Mouse (Mus musculus): ENCODE measurements around the gene Tom1l2.

The Tom1l2 gene

GRCm38 (mm10) chr11:60352559-60353411 lies at the start of gene Tom1l2, which contains the start of gene Drc3:
Gene Tom1l2 (minus strand): TSS chr11:60352905.
Gene Drc3 (plus strand): TSS chr11:60353329.
- DNase-seq (ENCODE audit: low read depth, low spot score) = peak; percentile 100

- no peak for DNase-seq (ENCODE audit: low read depth, low spot score)
Observed at GRCm38 (mm10) chr11:60397172-60397571, 44.5 kb upstream of the Tom1l2 start.

GRCm38 (mm10) chr11:60396546-60396945 lies 43.8 kb upstream of the Tom1l2 start:
- DNase-seq (ENCODE audit: low read depth, low spot score) = peak; percentile 13

GRCm38 (mm10) chr11:60391346-60391745 lies 38.6 kb upstream of the Tom1l2 start:
- no peak for DNase-seq (ENCODE audit: low read depth, low spot score)

GRCm38 (mm10) chr11:60387944-60388343 lies 35.2 kb upstream of the Tom1l2 start:
- DNase-seq (ENCODE audit: low read depth, low spot score) = no peak

- no peak for DNase-seq (ENCODE audit: low read depth, low spot score)
Observed at GRCm38 (mm10) chr11:60385946-60386345, 33.2 kb upstream of the Tom1l2 start.

GRCm38 (mm10) chr11:60384762-60385421 lies 32.2 kb upstream of the Tom1l2 start:
- DNase-seq (ENCODE audit: low read depth, low spot score) = peak; percentile 47

- peak; percentile 65 for DNase-seq (ENCODE audit: low read depth, low spot score)
Observed at GRCm38 (mm10) chr11:60383518-60383917, 30.8 kb upstream of the Tom1l2 start.

- no peak for DNase-seq (ENCODE audit: low read depth, low spot score)
Observed at GRCm38 (mm10) chr11:60374481-60374880, 21.8 kb upstream of the Tom1l2 start.

- no peak for DNase-seq (ENCODE audit: low read depth, low spot score)
Observed at GRCm38 (mm10) chr11:60370431-60370830, 17.7 kb upstream of the Tom1l2 start.

- no peak for DNase-seq (ENCODE audit: low read depth, low spot score)
Observed at GRCm38 (mm10) chr11:60369448-60369847, 16.7 kb upstream of the Tom1l2 start.

GRCm38 (mm10) chr11:60368909-60369308 lies 16.2 kb upstream of the Tom1l2 start:
- DNase-seq (ENCODE audit: low read depth, low spot score) = no peak

- DNase-seq (ENCODE audit: low read depth, low spot score) = peak; percentile 63
Observed at GRCm38 (mm10) chr11:60367256-60367655, 14.6 kb upstream of the Tom1l2 start.

GRCm38 (mm10) chr11:60366239-60367019 lies 13.7 kb upstream of the Tom1l2 start:
- peak; percentile 59 for DNase-seq (ENCODE audit: low read depth, low spot score)

- DNase-seq (ENCODE audit: low read depth, low spot score) = no peak
Observed at GRCm38 (mm10) chr11:60360631-60361201, 8.0 kb upstream of the Tom1l2 start.

- DNase-seq (ENCODE audit: low read depth, low spot score) = no peak
Observed at GRCm38 (mm10) chr11:60359936-60360335, 7.2 kb upstream of the Tom1l2 start.

- peak; percentile 20 for DNase-seq (ENCODE audit: low read depth, low spot score)
Observed at GRCm38 (mm10) chr11:60359138-60359537, 6.4 kb upstream of the Tom1l2 start.

- no peak for DNase-seq (ENCODE audit: low read depth, low spot score)
Observed at GRCm38 (mm10) chr11:60358548-60358947, 5.8 kb upstream of the Tom1l2 start.

GRCm38 (mm10) chr11:60357116-60357515 lies 4.4 kb upstream of the Tom1l2 start:
- no peak for DNase-seq (ENCODE audit: low read depth, low spot score)

- DNase-seq (ENCODE audit: low read depth, low spot score) = no peak
Observed at GRCm38 (mm10) chr11:60355952-60356351, 3.2 kb upstream of the Tom1l2 start.

- no peak for DNase-seq (ENCODE audit: low read depth, low spot score)
Observed at GRCm38 (mm10) chr11:60351925-60352371, 757 bp downstream of the Tom1l2 start.

- no peak for DNase-seq (ENCODE audit: low read depth, low spot score)
Observed at GRCm38 (mm10) chr11:60351388-60351787, 1.3 kb downstream of the Tom1l2 start.

All from R1 (cell line).